Mouse (Mus musculus) urinary bladder, adult 2 months (tissue): Measurements from ENCODE around the gene Olfr1009. TPM values are rescaled to one million over a fixed set of nuclear protein-coding genes. Genes with fewer than 3 reads are reported as not detected.
"Not testable (repeated sequence)": the region's sequence is repeated elsewhere in the genome, so short reads cannot be mapped to it uniquely, and the experiment has no call there.

Experiments used
- DNase-seq: peaks from one replicate; pipeline ENCODE4 v3.0.0; 2022; ENCODE audit warnings: low spot score
- polyA plus RNA-seq: library from polyadenylated mRNA; depleted of rRNA; stranded (reverse); fragments of >200 nt; gene quantifications from 2 replicates; pipeline ENCODE4 v1.2.3, GENCODE M21; 2012; rRNA removed

Olfr1009 gene
- not detected in 2 replicates for polyA plus RNA-seq

- DNase-seq = no peak
Measured at GRCm38 (mm10) chr2:85715119-85715518, at the start of gene Olfr1009. Gene Olfr1009 (plus strand): TSS chr2:85715419.

GRCm38 (mm10) chr2:85678667-85679066, 36.6 kb upstream of the Olfr1009 start, which contains the start of gene Olfr1006:
Gene Olfr1006 (minus strand): TSS chr2:85678767.
- DNase-seq = no peak

- no peak for DNase-seq
Measured at GRCm38 (mm10) chr2:85689131-85689530, 26.1 kb upstream of the Olfr1009 start, which contains the start of gene Olfr1008. Gene Olfr1008 (plus strand): TSS chr2:85689431.

GRCm38 (mm10) chr2:85710680-85711079, 4.5 kb upstream of the Olfr1009 start:
- DNase-seq = not testable (repeated sequence)

- no peak for DNase-seq
Measured at GRCm38 (mm10) chr2:85711159-85711558, 4.1 kb upstream of the Olfr1009 start.

- no peak for DNase-seq
Measured at GRCm38 (mm10) chr2:85725793-85726192, 10.6 kb downstream of the Olfr1009 start.

GRCm38 (mm10) chr2:85753822-85754221, 38.6 kb downstream of the Olfr1009 start:
- DNase-seq = no peak

GRCm38 (mm10) chr2:85762666-85763065, 47.4 kb downstream of the Olfr1009 start, which contains the start of gene Olfr1012:
Gene Olfr1012 (minus strand): TSS chr2:85762766.
- no peak for DNase-seq

- DNase-seq = no peak
Measured at GRCm38 (mm10) chr2:85766798-85767197, 51.6 kb downstream of the Olfr1009 start, which contains the start of gene Olfr1013. Gene Olfr1013 (plus strand): TSS chr2:85767098.

- DNase-seq = no peak
Measured at GRCm38 (mm10) chr2:85772413-85772812, 57.2 kb downstream of the Olfr1009 start, which contains the start of gene Olfr1014. Gene Olfr1014 (plus strand): TSS chr2:85772713.

Other genes starting within 250 kb of the Olfr1009 start
- gene 4833423E24Rik, start 196.4 kb upstream of the Olfr1009 start, polyA plus RNA-seq = 0.03 and 0.10 TPM in 2 replicates
- gene Olfr996, start 136.2 kb upstream of the Olfr1009 start, polyA plus RNA-seq = not detected in 2 replicates
- not detected in 2 replicates for gene Olfr998, start 126.5 kb upstream of the Olfr1009 start, polyA plus RNA-seq
- gene Olfr1000, start 103.5 kb upstream of the Olfr1009 start, polyA plus RNA-seq = not detected in 2 replicates
- gene Olfr1002, start 64.7 kb upstream of the Olfr1009 start, polyA plus RNA-seq = not detected in 2 replicates
- not detected in 2 replicates for gene Olfr154, start 51.0 kb upstream of the Olfr1009 start, polyA plus RNA-seq
- not detected in 2 replicates for gene Olfr1006, start 36.7 kb upstream of the Olfr1009 start, polyA plus RNA-seq
- not detected in 2 replicates for gene Olfr1008, start 26.0 kb upstream of the Olfr1009 start, polyA plus RNA-seq
- gene Olfr1012, start 47.3 kb downstream of the Olfr1009 start, polyA plus RNA-seq = not detected in 2 replicates
- gene Olfr1013, start 51.7 kb downstream of the Olfr1009 start, polyA plus RNA-seq = not detected in 2 replicates
- not detected in 2 replicates for gene Olfr1014, start 57.3 kb downstream of the Olfr1009 start, polyA plus RNA-seq
- not detected in 2 replicates for gene Olfr1015, start 66.6 kb downstream of the Olfr1009 start, polyA plus RNA-seq
- gene Olfr1016, start 87.1 kb downstream of the Olfr1009 start, polyA plus RNA-seq = not detected in 2 replicates
- not detected in 2 replicates for gene Olfr1018, start 103.1 kb downstream of the Olfr1009 start, polyA plus RNA-seq
- gene Olfr1019, start 130.1 kb downstream of the Olfr1009 start, polyA plus RNA-seq = not detected in 2 replicates
- not detected in 2 replicates for gene Olfr1020, start 131.6 kb downstream of the Olfr1009 start, polyA plus RNA-seq
- gene Olfr1022, start 153.2 kb downstream of the Olfr1009 start, polyA plus RNA-seq = not detected in 2 replicates
- not detected in 2 replicates for gene Olfr1023, start 170.2 kb downstream of the Olfr1009 start, polyA plus RNA-seq
- not detected in 2 replicates for gene Olfr1024, start 189.6 kb downstream of the Olfr1009 start, polyA plus RNA-seq
- gene Olfr1025-ps1, start 199.8 kb downstream of the Olfr1009 start, polyA plus RNA-seq = not detected in 2 replicates
- not detected in 2 replicates for gene Olfr1026, start 206.1 kb downstream of the Olfr1009 start, polyA plus RNA-seq
- gene Olfr1028, start 235.0 kb downstream of the Olfr1009 start, polyA plus RNA-seq = not detected in 2 replicates